Mouse (Mus musculus) left cerebral cortex, adult 11 months (tissue): Measurements from ENCODE around the gene AI464131.
A peak's percentile ranks its signal among the peaks of the same experiment; 100 is the strongest.
"Not testable (repeated sequence)": the region's sequence is repeated elsewhere in the genome, so short reads cannot be mapped to it uniquely, and the experiment has no call there.

Experiments used
- DNase-seq: peaks from one replicate; pipeline ENCODE4 v3.0.0; 2022; ENCODE audit warnings: low spot score

The AI464131 gene

GRCm38 (mm10) chr4:41470051-41470683 lies 32.7 kb downstream of the AI464131 start:
- no peak for DNase-seq

DNA sequence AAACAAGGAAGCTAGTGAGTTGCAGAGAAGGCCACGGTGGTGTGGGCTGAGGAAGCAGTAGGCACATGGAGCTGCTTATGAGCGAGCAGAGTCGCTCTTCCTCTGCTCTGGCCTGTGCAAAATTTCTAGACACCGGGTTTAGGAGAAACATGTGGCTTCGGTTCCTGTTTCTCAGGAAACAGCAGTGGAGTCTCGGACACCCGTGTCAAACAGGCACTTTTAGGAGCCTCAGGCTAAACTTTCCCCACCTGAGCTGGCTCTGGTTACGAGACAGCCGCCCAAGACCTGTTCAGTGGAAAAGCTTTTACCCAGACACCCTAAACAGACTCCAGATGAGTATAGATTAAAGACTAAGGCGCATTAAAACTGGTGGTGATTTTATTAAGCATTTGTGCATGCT lies 33.7 kb downstream of the AI464131 start:
- no peak for DNase-seq

GRCm38 (mm10) chr4:41468396-41469080 lies 34.3 kb downstream of the AI464131 start:
- no peak for DNase-seq

GRCm38 (mm10) chr4:41465287-41465665 lies 37.6 kb downstream of the AI464131 start:
- DNase-seq: no peak

DNA sequence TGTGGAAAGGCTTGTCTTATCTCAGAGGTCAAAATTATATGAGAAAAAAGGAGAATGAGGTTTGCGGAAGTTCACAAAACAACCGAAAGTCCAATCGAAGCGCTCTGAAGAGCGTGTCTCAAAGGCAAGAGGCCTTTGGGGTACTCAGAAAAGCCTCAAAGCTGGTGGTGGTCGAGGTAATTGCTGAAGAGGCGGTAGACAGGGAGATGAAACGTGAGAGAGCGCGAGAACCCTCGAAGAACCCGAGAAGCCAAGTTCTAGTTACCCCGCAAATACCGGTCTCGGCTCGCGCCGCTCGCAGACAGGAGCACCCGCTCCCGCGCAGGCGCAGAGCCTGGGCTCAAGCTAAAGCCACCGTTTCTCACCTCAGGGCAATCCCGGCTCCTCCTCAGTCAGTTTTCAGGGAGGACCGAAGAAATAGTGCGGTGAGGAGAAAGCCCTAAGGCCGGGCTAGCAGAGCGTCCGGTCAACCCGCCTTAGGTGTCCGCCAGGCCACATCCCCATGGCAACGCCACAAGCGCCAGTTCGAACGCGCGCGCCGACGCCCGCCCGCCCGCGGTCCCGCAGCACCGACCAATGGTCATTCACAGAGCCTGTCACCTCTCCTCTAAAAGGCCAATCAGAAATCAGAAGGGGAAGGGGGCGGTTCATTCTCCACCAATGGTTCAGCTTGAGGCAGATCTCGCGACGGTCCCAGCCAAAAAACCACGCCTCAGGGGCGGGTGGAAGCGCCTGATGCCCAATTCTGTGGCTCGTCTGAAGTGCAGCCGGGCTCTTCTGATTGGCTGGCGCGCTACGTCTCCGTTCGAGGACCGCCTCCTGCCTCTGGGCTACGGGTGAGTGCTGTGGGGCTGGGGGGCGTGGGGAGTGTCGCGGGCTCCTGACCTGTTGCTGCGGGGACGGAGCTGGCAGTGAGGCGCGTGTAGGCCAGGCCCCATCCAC lies 38.3 kb downstream of the AI464131 start, which contains the start of the genes Kif24 and Nudt2:
Gene Kif24, minus strand, starts transcription at position 543 of the 942 bp plus-strand sequence.
Gene Nudt2, plus strand, starts transcription at position 807 of the 942 bp plus-strand sequence.
- DNase-seq: peak; percentile 97

GRCm38 (mm10) chr4:41463051-41463738 lies 39.7 kb downstream of the AI464131 start:
- not testable (repeated sequence) for DNase-seq

GRCm38 (mm10) chr4:41460690-41461089 lies 42.2 kb downstream of the AI464131 start:
- no peak for DNase-seq

- no peak for DNase-seq
Observed at GRCm38 (mm10) chr4:41447595-41447994, 55.3 kb downstream of the AI464131 start.
